Mouse (Mus musculus): Measurements from ENCODE around the gene Cilp. TPM values are rescaled to one million over a fixed set of nuclear protein-coding genes. Genes with fewer than 3 reads are reported as not detected.
A peak's percentile ranks its signal among the peaks of the same experiment; 100 is the strongest.

Cilp gene
- polyA plus RNA-seq, 1 experiment from 2014 or later = 0.82 TPM

DNA sequence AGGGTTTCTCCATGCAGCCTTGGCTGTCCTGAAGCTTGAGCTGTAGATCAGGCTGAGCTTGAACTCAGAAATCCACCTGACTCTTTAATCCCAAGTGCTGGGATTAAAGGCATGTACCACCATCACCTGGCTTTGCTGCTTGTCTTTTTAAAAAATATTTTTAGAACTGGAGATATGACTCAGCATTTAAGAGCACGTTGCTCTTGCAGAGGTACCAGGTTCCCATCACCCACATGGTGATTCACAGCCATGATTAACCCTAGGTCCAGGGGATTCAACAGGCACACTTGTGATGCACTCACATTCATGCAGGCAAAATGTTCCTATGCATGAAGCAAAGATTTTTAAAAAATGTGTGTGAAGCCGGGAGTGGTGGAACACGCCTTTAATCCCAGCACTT, 27.4 kb downstream of the Cilp start:
- no peak overlapping the region for H3K27ac ChIP-seq (ENCODE audit: low read length)
- no peaks in the 10 kb centered on the region for H3K9me3 ChIP-seq (ENCODE audit: low read length)
- no peak overlapping the region for H3K4me3 ChIP-seq (ENCODE audit: low read length)
- H3K9ac ChIP-seq (replicated peaks; ENCODE audit: low read length) = no peak overlapping the region
- no peaks in the 10 kb centered on the region; the same call in 1 of the 2 replicates for H3K36me3 ChIP-seq (ENCODE audit: insufficient read depth, low read length)
- no peak for ATAC-seq (ENCODE audit: low FRiP score, low TSS enrichment)
- no peaks in the 10 kb centered on the region for H3K27me3 ChIP-seq (ENCODE audit: insufficient read depth, low read length)
- peaks cover 10% of the 10 kb centered on the region for H3K4me1 ChIP-seq (ENCODE audit: insufficient read depth, low read length)
- 86% methylated on average over 3 of the region's 3 CpGs for WGBS
- H3K4me2 ChIP-seq (replicated peaks; ENCODE audit: low read depth, low read length) = no peak overlapping the region

- ATAC-seq (ENCODE audit: low FRiP score, low TSS enrichment) = no peak
- Histone ChIP-seq H3K9me3 (ENCODE audit: low read length) (no peaks in the 10 kb centered on the region), H3K4me3 (ENCODE audit: low read length) (peak overlapping the region; percentile 94), H3K36me3 (ENCODE audit: insufficient read depth, low read length) (no peaks in the 10 kb centered on the region; the same call in 1 of the 2 replicates), H3K4me1 (ENCODE audit: insufficient read depth, low read length) (peaks cover 10% of the 10 kb centered on the region), H3K9ac (replicated peaks; ENCODE audit: low read length) (peak overlapping the region; percentile 83), H3K27me3 (ENCODE audit: insufficient read depth, low read length) (no peaks in the 10 kb centered on the region), H3K4me2 (replicated peaks; ENCODE audit: low read depth, low read length) (peak overlapping the region; percentile 61), H3K27ac (ENCODE audit: low read length) (peak overlapping the region; percentile 90; the same call in 1 of the 2 replicates)
- 14% methylated on average over 5 of the region's 5 CpGs for WGBS
Measured at GRCm38 (mm10) chr9:65293119-65293518, 28.1 kb downstream of the Cilp start.

DNA sequence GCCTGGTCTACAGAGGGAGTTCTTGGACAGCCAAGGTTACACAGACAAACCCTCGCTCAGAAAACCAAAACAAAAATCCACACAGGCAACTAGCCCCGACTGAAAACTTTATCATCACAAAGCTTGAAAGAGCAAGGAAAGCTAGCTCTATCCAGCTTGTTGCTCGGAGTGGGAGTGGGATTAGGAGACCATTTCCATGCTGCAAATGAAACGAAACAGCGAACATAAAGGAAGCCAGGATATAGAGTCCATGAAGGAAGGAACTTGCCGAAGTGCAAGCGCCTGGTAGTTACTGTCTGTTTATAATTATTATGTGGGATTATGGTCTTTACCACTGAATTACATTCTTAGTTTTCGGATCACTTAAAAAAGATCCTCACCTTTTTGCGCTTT, 28.6 kb downstream of the Cilp start:
- Histone ChIP-seq H3K4me2 (replicated peaks; ENCODE audit: low read depth, low read length) (peak overlapping the region; percentile 61), H3K36me3 (ENCODE audit: insufficient read depth, low read length) (no peaks in the 10 kb centered on the region; the same call in 1 of the 2 replicates), H3K27ac (ENCODE audit: low read length) (peak overlapping the region; percentile 90), H3K9ac (replicated peaks; ENCODE audit: low read length) (peak overlapping the region; percentile 83), H3K9me3 (ENCODE audit: low read length) (no peaks in the 10 kb centered on the region), H3K27me3 (ENCODE audit: insufficient read depth, low read length) (no peaks in the 10 kb centered on the region), H3K4me3 (ENCODE audit: low read length) (peak overlapping the region; percentile 94), H3K4me1 (ENCODE audit: insufficient read depth, low read length) (peaks cover 10% of the 10 kb centered on the region)
- 2% methylated on average over 9 of the region's 9 CpGs for WGBS
- peak; percentile 11; the same call in 1 of the 2 replicates for ATAC-seq (ENCODE audit: low FRiP score, low TSS enrichment)

DNA sequence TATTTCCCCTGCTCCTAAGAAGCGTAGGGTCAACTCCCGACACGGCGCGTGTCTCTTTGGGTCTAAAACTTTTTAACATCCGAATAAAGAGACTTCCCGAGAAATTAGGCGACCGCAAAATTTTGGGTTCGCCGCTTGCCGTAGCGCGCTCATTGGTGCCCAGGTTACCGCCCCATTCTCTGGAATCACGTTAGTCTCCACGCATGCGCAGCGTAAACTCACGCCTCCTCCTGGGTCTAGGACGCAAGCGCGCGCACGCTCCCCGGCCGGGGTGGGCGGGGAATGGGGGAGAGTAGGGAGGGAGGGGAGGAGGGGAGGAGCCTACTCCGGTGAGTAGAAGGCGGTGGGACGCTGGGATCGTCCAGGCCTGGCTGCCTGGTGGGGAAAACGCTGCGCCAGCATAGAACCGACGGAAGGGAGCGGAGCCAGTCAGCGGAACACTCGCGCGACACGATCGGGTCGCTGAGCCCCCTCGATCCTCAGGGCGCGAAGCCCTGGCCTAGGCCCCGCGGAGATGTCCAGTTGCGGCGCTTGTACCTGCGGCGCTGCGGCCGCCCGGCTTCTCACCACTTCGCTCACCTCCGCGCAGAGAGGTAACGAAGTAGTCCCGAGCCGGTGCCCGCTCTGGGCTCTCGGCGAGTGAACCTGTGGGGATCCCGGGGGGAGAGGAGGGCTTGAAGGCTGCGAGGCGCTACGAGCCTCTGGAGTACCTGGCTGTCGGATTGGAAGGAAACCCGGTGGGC, 29.2 kb downstream of the Cilp start, which contains the start of gene Clpx:
Gene Clpx, plus strand, starts transcription at position 288 of the 743 bp plus-strand sequence.
- ATAC-seq (ENCODE audit: low FRiP score, low TSS enrichment) = peak; percentile 96

DNA sequence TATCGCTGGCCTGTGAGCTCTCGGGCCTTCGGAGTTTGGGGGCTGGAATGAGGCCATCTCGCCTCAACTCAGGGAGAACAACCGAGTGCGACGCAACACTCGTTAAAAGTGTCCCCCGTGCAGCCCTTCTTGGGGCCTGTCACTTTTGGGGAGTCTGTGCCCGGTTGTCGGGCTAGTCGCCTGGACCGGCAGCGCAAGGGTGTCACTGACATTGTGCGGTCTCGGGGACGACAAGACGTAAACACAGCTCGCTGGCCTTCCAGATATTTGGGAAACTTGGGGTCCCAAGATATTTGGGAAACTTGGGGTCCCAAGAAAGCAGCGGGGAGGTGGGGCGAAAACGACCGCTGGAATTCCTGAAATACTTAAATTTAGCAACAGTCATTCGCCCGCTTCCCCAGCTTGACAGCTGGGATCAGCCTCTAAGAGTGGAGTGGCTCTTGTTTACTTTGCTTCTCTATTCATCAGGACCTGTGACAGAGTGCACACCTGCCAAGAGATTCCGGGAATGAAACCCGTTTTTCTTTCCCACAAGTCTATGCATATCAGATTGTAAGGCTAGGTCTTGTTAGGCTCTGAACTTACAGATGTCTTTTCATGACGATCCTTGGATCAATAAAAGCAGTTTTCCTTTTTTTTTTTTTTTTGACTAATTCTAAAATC, 29.9 kb downstream of the Cilp start:
- H3K9ac ChIP-seq (replicated peaks; ENCODE audit: low read length) = peak overlapping the region; percentile 93
- peak overlapping the region; percentile 81 for H3K4me2 ChIP-seq (replicated peaks; ENCODE audit: low read depth, low read length)
- peak overlapping the region; percentile 94 for H3K4me3 ChIP-seq (ENCODE audit: low read length)
- H3K36me3 ChIP-seq (ENCODE audit: insufficient read depth, low read length) = peaks cover 3% of the 10 kb centered on the region
- H3K4me1 ChIP-seq (ENCODE audit: insufficient read depth, low read length) = peaks cover 6% of the 10 kb centered on the region
- ATAC-seq (ENCODE audit: low FRiP score, low TSS enrichment) = no peak
- no peaks in the 10 kb centered on the region for H3K9me3 ChIP-seq (ENCODE audit: low read length)
- H3K27me3 ChIP-seq (ENCODE audit: insufficient read depth, low read length) = no peaks in the 10 kb centered on the region
- 1% methylated on average over 28 of the region's 28 CpGs for WGBS
- H3K27ac ChIP-seq (ENCODE audit: low read length) = peak overlapping the region; percentile 73; the same call in 1 of the 2 replicates

More for the DNA sequence above, 29.2 kb downstream of the Cilp start, which contains the start of gene Clpx:
- Histone ChIP-seq H3K27ac (ENCODE audit: low read length) (peak within 1 kb of the TSS; percentile 90), H3K9ac (replicated peaks; ENCODE audit: low read length) (peak within 1 kb of the TSS; percentile 93), H3K4me3 (ENCODE audit: low read length) (peak within 1 kb of the TSS; percentile 94), H3K4me1 (ENCODE audit: insufficient read depth, low read length) (peaks cover 6% of the 10 kb centered on the region), H3K36me3 (ENCODE audit: insufficient read depth, low read length) (no peaks in the 10 kb centered on the region; the same call in 1 of the 2 replicates), H3K9me3 (ENCODE audit: low read length) (no peaks in the 10 kb centered on the region), H3K4me2 (replicated peaks; ENCODE audit: low read depth, low read length) (peak within 1 kb of the TSS; percentile 81), H3K27me3 (ENCODE audit: insufficient read depth, low read length) (no peaks in the 10 kb centered on the region)
- WGBS = under 1% methylated on average over 68 of the region's 71 CpGs

GRCm38 (mm10) chr9:65297056-65297455, 32.1 kb downstream of the Cilp start:
- WGBS = 93% methylated on average over 2 of the region's 2 CpGs
- no peak overlapping the region for H3K4me3 ChIP-seq (ENCODE audit: low read length)
- H3K27ac ChIP-seq (ENCODE audit: low read length) = no peak overlapping the region
- peaks cover 6% of the 10 kb centered on the region for H3K4me1 ChIP-seq (ENCODE audit: insufficient read depth, low read length)
- H3K4me2 ChIP-seq (replicated peaks; ENCODE audit: low read depth, low read length) = no peak overlapping the region
- H3K9ac ChIP-seq (replicated peaks; ENCODE audit: low read length) = no peak overlapping the region
- peaks cover 18% of the 10 kb centered on the region for H3K36me3 ChIP-seq (ENCODE audit: insufficient read depth, low read length)
- H3K9me3 ChIP-seq (ENCODE audit: low read length) = no peaks in the 10 kb centered on the region
- no peaks in the 10 kb centered on the region for H3K27me3 ChIP-seq (ENCODE audit: insufficient read depth, low read length)
- no peak for ATAC-seq (ENCODE audit: low FRiP score, low TSS enrichment)

GRCm38 (mm10) chr9:65298761-65299160, 33.8 kb downstream of the Cilp start:
- H3K27ac ChIP-seq (ENCODE audit: low read length) = no peak overlapping the region
- H3K4me3 ChIP-seq (ENCODE audit: low read length) = no peak overlapping the region
- 83% methylated on average over 3 of the region's 3 CpGs for WGBS
- no peak overlapping the region for H3K9ac ChIP-seq (replicated peaks; ENCODE audit: low read length)
- no peaks in the 10 kb centered on the region for H3K27me3 ChIP-seq (ENCODE audit: insufficient read depth, low read length)
- no peaks in the 10 kb centered on the region for H3K9me3 ChIP-seq (ENCODE audit: low read length)
- no peak for ATAC-seq (ENCODE audit: low FRiP score, low TSS enrichment)
- peaks cover 30% of the 10 kb centered on the region for H3K36me3 ChIP-seq (ENCODE audit: insufficient read depth, low read length)
- no peak overlapping the region for H3K4me2 ChIP-seq (replicated peaks; ENCODE audit: low read depth, low read length)
- H3K4me1 ChIP-seq (ENCODE audit: insufficient read depth, low read length) = peaks cover 6% of the 10 kb centered on the region

- H3K27ac ChIP-seq (ENCODE audit: low read length) = no peak overlapping the region
- peaks cover 30% of the 10 kb centered on the region for H3K36me3 ChIP-seq (ENCODE audit: insufficient read depth, low read length)
- no peak overlapping the region for H3K4me2 ChIP-seq (replicated peaks; ENCODE audit: low read depth, low read length)
- H3K4me3 ChIP-seq (ENCODE audit: low read length) = no peak overlapping the region
- no peaks in the 10 kb centered on the region for H3K27me3 ChIP-seq (ENCODE audit: insufficient read depth, low read length)
- H3K9ac ChIP-seq (replicated peaks; ENCODE audit: low read length) = no peak overlapping the region
- ATAC-seq (ENCODE audit: low FRiP score, low TSS enrichment) = no peak
- H3K9me3 ChIP-seq (ENCODE audit: low read length) = no peaks in the 10 kb centered on the region
- 96% methylated on average over 7 of the region's 7 CpGs for WGBS
- peaks cover 6% of the 10 kb centered on the region for H3K4me1 ChIP-seq (ENCODE audit: insufficient read depth, low read length)
Measured at GRCm38 (mm10) chr9:65299650-65300049, 34.7 kb downstream of the Cilp start.

DNA sequence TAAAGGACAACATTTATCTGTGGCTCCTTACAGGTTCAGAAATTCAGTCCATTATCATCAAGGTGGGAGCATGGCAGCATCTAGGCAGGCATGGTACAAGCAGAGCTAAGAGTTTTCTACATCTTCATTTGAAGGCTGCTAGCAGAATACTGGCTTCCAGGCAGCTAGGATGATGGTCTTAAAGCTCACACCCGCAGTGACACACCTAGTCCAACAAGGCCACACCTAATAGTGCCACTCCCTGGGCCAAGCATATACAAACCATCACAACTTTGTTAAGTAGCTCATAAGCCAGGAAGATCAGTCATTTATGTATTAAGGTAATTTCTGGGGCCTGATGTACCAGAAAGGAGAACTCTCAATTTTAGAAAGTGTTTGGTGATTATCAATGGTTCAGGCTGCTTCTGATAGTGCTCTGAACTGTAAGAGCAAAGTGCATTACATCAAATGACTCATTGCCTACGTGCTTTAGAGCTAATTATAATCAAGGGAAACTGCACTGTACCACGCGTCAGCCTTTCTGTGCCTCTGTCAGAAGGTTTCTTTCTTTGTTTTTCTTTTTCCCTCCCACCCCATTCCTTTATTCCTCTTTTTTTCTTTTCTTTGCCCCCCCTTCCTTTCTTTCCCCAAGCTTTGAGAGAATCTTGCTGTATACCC, 37.5 kb downstream of the Cilp start:
- Histone ChIP-seq H3K4me1 (ENCODE audit: insufficient read depth, low read length) (no peaks in the 10 kb centered on the region), H3K36me3 (ENCODE audit: insufficient read depth, low read length) (peaks cover 47% of the 10 kb centered on the region), H3K9me3 (ENCODE audit: low read length) (no peaks in the 10 kb centered on the region), H3K9ac (replicated peaks; ENCODE audit: low read length) (no peak overlapping the region), H3K27me3 (ENCODE audit: insufficient read depth, low read length) (no peaks in the 10 kb centered on the region), H3K4me2 (replicated peaks; ENCODE audit: low read depth, low read length) (no peak overlapping the region), H3K27ac (ENCODE audit: low read length) (no peak overlapping the region), H3K4me3 (ENCODE audit: low read length) (no peak overlapping the region)
- ATAC-seq (ENCODE audit: low FRiP score, low TSS enrichment) = no peak
- whole genome bisulfite sequencing = 92% methylated on average over 4 of the region's 4 CpGs
